Mouse (Mus musculus) cortical plate, adult 2 months (tissue): ENCODE measurements around the gene Aifm3.

Experiments
- CTCF ChIP-seq: fragments of 200-500 bp; IDR thresholded peaks from 2 replicates; pipeline ENCODE4 v1.5.1; 2011; ENCODE audit warnings: mild to moderate bottlenecking, control low read depth, low read length; ENCODE audit not compliant: insufficient read depth; ENCODE audit errors: extremely low read depth
- POLR2A ChIP-seq: fragments of 200-500 bp; IDR thresholded peaks from 2 replicates; pipeline ENCODE4 v1.6.1; 2011; ENCODE audit warnings: mild to moderate bottlenecking, low read length, control low read depth; ENCODE audit not compliant: insufficient read depth; ENCODE audit errors: extremely low read depth

GRCm38 (mm10) chr16:17496499-17497305 is 7.3 kb downstream of the Aifm3 start:
- TF ChIP-seq POLR2A (no peak), CTCF (no peak)
